Mouse (Mus musculus): ENCODE measurements at regions not wholly inside any gene's neighbourhood (a gene's known extent, or its start where the extent isn't known, plus 50 kb on each side); places are given as distances from the start of the nearest gene placed in this dataset.
A peak's percentile ranks its signal among the peaks of the same experiment; 100 is the strongest.

DNA sequence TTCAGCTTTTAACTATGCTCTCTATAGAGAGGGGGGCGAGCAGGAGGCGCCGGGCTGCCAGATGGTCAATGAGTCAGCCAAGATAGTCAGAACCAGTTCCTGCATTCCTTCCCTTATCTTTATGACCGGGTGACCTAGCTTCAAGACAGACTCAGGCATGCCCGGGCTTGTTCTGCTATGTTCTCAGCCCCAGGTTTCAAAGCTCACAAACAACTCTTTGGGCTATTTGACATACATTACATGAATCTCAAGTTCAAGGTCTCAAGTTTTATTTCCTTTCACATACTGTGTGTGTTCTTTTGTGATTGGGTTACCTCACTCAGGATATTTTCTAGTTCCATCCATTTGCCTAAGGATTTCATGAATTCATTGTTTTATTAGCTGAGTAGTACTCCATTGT is 265.8 kb upstream of the Fmr1 start:
- DNase-seq (ENCODE audit: low spot score in 2 of 2) = peak; percentile 3 to 21

DNA sequence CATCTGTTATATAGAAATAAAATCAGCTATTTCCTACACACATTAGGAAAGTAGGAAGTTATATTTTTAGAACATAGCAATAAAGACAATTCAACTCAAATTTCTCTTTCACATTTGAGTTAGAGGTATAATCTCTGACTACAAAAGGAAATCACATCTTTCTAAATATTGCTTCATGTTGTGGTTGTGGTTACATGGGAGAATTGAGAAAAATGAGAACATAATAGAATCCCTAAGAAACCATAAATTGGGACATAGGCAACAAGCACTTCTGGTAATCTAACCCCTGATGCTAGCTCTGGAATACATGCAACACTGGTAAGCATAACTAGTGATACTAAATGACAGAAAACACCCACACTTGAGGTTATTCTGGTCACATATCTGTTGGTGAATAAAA is 256.1 kb upstream of the Fmr1 start:
- no peak for DNase-seq (ENCODE audit: low spot score in 2 of 2)

Data from urinary bladder, postnatal 36 days (tissue).